Mouse (Mus musculus): ENCODE measurements at regions not wholly inside any gene's neighbourhood (a gene's known extent, or its start where the extent isn't known, plus 50 kb on each side); places are given as distances from the start of the nearest gene placed in this dataset.
"Not testable (repeated sequence)": the region's sequence is repeated elsewhere in the genome, so short reads cannot be mapped to it uniquely, and the experiment has no call there.

DNA sequence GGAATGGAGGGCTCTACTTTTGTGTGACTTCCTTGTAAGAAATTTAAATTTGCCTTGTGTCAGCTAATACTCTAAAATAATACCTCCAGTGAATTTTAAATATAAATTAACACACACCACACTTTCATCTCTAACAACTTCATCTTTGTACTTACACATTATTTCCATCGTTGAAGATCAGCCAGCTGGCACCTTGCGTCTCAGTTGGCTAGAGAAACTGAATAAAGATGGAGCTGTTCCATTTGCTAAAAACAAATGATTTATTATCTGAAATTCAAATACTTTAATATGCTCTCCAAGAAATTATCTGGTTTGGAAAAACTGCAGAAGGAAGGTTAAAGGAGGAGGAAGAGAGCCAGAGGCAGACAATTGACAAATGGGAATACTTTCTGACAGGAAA lies 122.0 kb upstream of the Gm11096 start:
- no peak for DNase-seq
- intact Hi-C loops (cut with DNase I) = no loop called here

DNA sequence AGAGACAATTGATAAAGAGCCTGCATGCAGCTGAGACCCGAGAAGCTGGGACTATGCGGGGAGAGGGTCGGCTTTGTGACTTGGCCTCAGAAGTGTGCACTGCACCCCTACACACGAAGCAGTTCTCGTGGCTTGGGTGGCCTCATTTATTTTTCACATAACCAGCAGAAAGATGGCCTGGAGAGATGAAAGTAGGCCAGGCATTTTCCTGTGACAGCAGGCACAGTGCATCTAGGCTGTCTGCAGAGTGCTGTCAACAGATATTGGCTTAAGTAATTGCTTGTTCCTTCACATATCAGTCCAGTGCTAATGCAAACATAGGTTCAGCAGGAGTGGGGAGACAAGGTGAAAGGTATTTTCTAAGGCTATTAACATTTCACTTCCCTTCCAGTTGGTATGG lies 124.9 kb upstream of the Gm11096 start:
- DNase-seq = no peak
- intact Hi-C loops (cut with DNase I) = no loop called here

DNA sequence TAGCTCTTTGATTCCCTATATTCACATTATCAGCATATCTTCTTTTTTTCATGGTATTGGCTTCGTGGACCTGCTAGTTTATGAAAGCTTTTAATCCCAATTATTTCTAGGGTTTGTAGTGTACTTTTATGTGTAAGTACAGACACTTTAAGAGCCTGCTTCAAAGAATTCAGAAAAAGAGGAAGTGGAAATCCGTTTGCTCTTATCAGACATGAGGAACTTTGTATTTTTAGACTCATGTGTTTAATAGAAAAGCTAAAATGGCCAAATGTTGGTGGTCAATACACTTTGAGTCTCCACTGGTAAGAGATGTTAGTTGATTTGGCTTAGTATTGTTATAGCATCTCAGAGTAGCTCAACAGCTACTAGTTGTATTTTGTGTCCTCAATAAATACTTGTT lies 135.7 kb upstream of the Gm11096 start:
- intact Hi-C loops (cut with DNase I) = no loop called here
- no peak for DNase-seq

DNA sequence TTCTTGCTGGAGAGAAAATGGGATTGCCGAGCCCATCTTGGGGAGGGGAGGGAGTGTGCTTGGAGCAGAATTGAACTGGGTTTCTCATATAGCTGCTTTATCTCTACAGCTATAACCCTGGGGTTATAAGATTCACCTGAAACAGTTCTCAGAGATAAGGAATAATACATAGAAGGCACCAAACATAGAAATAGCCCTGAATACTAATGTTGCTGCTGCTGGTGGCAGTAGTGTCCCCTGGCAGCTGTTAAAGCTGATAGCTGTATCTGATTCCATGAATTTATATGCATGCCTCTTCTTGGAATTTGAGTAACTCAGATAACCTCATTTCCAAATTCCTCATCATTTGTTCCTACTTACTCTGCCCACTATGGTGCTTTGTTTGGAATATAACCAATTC lies 137.0 kb upstream of the Gm11096 start:
- no peak for DNase-seq
- intact Hi-C loops (cut with DNase I) = no loop called here

DNA sequence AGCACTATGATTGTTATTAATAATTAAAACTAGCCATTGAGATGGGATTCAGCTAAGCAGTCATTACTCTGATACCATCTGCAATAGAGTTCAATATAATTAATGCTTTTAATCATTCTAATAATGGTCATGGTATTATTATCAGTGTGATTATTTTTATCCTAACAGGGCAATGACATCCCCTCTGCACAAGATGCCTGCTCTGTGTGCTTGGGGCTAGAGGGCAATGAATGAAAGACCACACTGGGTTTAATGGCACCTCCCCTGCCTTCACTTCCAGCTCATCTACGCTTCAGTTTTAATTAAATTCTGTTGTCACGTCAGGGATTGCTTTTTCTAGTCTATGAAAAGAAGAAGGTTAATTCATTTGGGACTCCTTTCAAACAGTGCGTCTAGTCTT lies 139.1 kb upstream of the Gm11096 start:
- intact Hi-C loops (cut with DNase I) = no loop called here
- DNase-seq = no peak

DNA sequence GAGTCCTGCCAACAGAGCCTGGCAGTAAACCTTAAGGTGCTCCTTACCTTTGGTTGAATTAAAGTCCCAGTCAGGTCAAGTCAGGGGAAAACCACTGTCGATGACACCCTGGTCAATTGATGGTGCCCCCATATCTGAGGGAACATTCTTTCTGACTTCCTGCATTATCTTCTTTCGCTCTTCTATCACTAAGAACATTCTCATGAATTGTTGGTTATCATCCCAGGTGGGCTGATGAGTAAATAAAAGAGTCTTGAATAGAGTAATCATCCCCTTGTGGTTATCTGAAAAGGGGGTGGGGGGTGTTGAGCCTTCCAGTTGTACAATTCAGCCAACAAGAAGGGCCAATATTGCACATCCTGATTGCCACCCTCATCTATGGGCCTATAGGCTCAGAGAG lies 149.7 kb upstream of the Gm11096 start:
- intact Hi-C loops (cut with DNase I) = no loop called here
- DNase-seq = no peak

DNA sequence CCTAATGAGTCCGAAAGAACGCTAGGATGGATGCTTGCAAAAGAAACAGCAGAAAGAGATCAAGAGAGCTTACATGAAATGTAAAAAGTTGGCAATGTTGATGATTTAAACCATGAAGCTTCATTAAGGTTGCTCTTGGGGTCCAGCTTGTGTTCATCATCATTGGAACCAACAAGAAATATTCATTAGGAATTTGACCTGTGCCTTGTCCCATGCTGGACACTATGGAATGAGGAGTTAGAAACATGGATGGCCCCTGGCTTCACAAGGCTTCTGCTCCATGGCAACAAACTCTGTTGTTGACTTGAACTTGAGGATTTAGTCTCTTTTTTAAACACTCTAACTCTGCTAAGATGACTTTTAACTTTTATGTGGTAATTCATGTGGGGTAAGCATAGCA lies 159.0 kb upstream of the Gm11096 start:
- no peak for DNase-seq
- intact Hi-C loops (cut with DNase I) = no loop called here

DNA sequence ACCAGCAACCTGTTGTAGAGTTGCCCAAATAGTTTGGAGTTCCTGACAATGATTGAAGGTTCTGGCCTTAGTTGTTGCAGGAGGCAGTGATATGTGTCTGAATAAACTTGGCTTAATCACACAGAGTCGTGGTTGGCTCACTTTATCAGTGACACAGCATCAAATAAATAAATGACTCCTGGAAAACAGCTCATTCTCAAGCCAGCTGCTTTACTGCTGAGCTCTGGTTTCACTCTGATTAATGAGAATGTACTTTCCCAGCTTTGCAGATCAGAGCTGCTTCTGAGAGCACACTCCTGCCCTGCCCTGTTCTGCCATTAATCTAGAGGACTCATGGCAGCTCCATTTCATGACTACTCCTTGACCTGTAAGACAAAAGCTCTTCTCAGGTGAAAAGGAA lies 171.3 kb upstream of the Gm11096 start:
- intact Hi-C loops (cut with DNase I) = no loop called here
- no peak for DNase-seq

DNA sequence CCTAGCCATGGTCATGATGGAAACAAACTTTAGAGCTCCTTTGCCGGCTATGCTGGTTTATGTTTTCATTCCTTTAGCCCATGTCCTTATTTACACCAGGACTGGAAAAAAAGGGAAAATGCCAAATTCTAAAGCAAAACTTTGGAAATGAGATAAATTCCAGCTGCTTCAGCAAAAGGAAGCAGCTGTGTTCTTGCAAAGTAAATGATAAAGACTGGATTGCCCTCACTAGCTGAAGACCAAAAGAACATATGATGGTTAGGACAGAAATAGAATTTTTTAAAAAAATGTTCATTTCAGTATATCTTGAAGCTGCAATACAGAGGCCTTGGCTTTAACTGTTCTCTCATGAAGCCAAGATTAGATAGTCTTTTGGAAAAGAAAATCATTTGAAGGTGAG lies 179.6 kb upstream of the Gm11096 start:
- no peak for DNase-seq
- intact Hi-C loops (cut with DNase I) = no loop called here

DNA sequence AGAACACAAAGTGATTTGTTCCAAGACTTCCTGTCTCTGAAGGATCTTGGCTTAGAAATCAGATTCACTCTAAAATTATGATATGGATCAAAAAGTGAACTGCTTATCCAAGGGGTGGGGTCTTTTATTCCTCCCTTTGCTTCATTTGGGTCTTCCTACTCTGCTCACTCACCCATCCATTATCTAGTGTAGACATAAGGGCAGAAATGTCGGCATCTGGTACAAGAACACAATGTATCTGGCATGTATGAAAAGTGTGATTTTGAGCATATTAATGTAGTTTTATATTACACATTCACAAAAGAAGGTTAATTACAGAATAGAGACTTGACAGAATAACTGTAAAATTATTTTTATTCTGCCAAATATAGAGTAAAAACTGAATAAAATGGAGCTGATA lies 181.5 kb upstream of the Gm11096 start:
- intact Hi-C loops (cut with DNase I) = no loop called here
- no peak for DNase-seq

DNA sequence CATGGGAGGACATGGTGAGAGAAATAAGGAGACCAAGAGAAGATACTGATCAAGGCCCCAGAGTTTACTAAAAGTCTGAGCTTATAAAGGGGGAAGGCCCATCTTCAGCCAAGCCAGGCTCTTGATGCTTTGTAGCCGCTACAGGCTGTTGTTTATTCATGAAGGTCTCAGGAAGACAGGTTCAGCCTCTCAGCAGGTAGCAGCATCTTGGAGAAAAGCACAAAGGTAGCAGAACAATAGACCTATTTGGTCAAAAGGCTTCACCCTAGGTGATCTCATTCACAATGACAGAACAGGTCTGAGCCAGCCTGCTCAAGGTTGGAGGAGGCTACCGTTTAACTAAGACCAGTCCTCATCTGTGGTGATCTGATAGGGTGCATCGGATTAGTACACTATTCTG lies 185.5 kb upstream of the Gm11096 start:
- intact Hi-C loops (cut with DNase I) = no loop called here
- DNase-seq = no peak

DNA sequence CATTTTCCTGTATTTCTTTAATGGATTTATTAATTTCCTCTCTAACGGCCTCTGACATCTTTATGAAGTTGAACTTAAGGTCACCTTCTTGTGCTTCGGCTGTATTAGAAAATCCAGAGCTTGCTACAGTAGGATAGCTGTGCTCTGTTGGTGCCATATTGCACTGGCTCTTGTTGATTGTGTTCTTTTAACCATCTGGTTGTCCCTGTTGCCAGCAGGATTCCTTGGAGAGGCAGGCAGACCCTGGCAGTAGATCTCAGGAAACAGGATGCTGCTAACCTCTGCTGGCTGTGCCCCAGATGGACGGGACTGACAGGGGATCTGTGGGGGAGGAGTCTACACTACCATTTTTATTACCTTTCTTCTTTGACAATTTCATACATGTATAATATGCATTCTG lies 185.9 kb upstream of the Thumpd2 start:
- intact Hi-C loops (cut with DNase I) = no loop called here
- no peak for DNase-seq

DNA sequence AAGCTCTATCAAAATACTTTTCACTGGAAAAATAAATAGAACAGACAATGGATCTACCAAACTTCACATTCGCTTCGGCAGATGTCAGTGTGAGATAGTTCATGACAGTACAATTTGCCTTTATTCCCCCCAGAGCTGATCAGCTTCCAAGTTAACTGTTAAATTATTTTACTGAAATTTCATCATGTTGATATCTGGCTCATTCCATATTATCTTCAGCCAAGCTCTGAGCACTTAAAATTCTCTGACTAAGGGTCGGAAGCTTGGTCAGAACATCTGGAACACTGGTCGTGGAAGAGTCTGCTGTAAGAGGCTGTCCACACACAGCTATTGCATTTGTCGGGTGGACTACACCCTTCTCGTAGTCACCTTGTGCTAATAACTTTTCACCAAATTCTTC lies 181.3 kb upstream of the Thumpd2 start:
- intact Hi-C loops (cut with DNase I) = no loop called here
- DNase-seq = no peak

DNA sequence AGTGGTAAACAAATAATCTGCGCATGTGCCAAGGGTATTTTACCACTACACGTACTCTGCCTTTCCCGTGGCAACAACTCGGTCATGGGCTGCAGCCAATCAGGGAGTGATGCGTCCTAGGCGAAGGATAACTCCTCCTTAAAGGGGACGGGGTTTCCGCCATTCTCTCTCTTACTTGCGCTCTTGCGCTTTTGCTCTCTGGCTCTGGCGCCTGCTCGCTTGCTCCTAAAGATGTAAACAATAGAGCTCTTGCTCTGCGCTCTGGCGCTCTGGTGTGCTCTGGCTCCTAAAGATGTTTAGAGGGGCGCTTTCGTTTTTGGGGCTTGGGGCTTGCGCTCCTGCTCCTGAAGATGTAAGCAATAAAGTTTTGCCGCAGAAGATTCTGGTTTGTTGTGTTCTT lies 166.9 kb upstream of the Thumpd2 start:
- DNase-seq; intact Hi-C loops (cut with DNase I): not testable (repeated sequence)

DNA sequence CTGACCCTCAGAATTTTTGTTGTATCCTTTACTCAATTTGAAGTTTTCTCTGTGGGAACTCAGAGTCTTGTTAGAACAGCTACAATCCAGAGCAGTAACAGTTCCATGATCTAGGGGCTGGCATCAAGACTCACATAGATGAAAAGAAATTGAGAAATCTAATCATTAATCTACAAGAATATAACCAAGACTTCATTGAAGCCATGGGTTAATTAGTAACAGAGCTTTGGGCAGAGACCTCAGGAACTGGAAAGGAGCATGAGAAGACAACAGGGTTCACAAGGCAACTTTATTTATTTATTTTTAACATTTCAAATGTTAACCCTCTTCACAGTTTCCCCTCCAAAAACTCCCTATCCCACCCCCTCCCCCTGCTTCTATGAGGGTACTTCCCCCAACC lies 160.4 kb upstream of the Thumpd2 start:
- intact Hi-C loops (cut with DNase I) = no loop called here

DNA sequence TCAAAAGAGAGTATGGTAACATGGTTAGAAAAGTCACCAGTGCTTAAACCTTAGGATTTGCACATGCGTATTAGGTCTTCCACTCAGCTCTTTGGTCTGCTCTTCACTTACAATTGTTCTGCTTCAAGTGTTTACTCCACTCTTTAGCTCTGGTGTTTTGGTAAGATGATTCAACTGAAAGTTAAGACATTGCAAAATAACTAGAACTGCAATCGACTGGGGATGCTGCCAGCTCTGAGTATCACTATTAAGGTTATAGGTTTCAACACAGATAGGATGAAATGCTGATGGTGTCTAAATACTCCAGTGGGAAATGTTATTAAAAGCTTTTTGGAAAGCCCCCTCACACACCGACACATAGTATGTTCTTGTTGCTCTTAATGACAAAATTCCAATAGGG lies 156.6 kb upstream of the Thumpd2 start:
- intact Hi-C loops (cut with DNase I) = no loop called here
- no peak for DNase-seq

More for the DNA sequence above, 160.4 kb upstream of the Thumpd2 start:
- no peak for DNase-seq

DNA sequence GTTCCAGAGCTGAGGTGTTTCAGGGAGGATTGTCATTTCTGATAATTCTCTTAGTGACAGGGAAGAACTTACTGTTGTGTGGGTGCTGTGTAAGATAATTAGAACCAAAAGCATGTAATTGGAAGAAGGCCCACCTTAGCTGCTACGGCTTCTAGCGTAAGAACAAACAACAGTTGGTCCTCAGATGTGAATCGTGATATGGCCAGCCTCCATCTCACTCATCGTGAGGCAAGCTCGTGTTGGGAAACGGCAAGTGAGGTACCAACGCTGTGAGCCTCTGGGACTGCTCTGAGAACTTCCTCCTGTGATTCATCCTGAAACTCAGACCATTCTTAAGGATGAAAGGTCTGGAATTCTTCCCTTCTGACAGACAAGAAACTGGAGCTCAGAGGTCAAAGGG lies 150.0 kb upstream of the Thumpd2 start:
- intact Hi-C loops (cut with DNase I) = no loop called here
- no peak for DNase-seq

DNA sequence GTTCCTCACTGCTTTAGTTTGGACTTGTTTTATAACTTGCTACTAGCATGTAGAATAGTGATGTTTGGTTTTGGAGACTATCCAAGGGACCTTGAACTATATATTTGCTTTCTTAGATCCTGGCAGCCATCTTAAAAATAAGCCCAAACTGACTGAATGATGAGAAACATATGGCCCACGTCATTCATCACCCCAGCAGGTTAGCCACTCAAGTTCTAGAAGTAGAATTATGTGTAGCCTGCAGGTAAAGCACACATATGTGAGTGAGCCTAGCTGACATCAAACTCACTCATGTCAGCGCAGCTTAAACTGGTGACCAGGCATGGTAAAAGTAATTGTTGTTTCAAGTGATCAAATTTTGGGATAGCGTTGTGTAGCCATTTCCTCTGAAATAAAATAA lies 147.2 kb upstream of the Thumpd2 start:
- intact Hi-C loops (cut with DNase I) = no loop called here
- DNase-seq = no peak

DNA sequence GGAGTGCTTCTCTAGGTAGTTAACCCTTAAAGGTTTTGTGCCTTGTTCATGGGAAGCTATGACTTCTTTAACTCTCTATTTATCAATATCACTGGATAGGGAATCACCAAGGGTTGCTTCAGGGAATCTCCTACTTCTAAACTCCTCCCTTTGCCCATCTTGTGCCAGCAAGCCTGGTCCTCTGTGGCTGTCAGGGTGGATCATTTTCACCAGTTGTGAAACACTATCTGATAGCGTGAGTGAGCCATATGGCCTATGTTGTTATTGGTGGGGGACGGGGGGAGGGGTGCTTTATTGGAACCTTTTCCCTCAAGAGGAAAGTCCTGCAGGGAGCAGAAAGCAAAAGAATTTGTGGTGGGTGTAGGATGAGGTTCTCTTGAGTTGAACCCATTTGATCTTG lies 145.5 kb upstream of the Thumpd2 start:
- DNase-seq = no peak
- intact Hi-C loops (cut with DNase I) = no loop called here

DNA sequence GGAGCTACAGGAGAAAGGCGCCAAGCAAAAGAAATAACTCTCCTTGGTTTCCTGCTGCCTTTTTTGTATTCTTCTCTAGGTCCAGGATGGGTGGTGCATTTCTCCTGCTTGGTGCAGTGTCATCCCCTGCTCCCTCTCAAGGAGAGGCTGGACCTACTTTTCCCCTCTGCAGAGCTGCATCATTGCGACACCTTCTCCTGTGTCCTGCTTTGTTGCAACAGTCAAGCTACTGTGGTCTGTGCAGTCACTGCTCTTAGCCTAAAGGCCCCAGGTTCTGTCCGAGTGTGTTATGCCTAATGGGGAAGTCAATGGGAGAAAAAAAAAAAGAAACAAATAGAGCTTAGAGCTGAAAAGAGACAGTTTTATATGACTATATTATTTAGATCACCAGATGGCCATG lies 144.4 kb upstream of the Thumpd2 start:
- intact Hi-C loops (cut with DNase I) = no loop called here
- no peak for DNase-seq

DNA sequence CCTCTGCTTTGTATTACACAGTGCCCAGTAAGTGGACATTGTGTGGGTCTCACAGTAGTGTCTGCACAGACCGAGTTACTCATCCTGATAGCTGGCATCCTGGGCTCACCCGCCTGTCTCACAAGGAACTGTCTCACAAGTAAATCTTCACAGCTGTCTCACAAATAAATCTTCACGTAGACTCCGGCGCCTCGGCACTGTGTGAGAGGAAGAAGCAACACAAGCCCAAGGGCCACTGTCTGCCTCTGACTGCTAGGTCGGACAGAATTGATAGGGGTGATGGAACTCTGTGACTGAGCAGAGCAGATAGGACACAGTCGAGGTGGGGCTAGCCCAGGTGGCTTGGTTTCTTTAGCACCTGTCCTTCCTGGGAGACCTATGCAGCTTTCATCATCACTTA lies 136.2 kb upstream of the Thumpd2 start:
- DNase-seq = no peak
- intact Hi-C loops (cut with DNase I) = no loop called here

DNA sequence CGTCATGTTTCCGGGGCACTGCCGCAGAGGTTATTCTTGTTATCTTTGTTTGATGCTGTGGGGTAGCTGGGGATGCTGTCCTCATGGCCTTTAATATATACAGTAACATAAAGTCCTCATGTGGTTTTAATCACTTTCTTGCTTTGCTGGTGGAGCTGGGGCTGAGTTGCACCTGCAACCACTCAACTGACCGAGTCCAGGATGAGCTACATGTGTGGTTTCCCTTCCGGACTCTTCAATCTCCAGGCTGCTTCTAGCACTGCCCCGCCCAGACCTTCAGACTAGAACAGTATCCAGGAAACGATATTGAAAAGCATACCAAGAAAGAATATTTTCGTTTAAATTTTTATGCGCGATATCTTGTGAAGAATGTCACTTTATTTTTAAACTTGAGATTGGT lies 129.1 kb upstream of the Thumpd2 start:
- intact Hi-C loops (cut with DNase I) = loop anchor here (10.0 kb wide), 1 partner anchor 1761 kb away; no protein-coding TSS in a partner anchor

DNA sequence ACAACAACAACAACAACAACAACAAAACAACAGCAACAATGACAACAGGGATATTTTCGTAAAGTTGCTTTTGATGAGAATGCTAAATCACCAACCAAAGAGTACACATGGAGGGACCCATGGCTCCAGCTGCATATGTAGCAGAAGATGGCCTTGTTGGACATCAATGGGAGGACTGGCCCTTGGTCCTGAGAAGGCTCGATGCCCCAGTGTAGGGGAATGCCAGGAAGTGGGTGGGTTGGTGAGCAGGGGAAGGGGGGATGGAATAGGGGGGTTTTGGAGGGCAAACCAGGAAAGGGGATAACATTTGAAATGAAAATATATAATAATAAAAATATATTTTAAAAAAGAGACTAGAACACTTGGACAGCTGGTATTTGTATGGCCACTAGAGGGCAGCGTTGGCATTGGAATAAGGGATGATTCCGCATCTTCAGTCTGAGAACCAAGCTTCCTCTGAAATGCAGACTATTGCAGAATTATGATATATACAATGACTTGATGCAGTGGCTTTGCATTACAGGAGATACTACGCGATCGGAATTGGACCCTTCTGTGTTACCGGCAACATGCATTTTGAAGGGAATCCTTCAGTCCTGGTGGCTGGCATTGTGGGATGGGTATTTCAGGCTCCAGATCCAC lies 128.5 kb upstream of the Thumpd2 start:
- intact Hi-C loops (cut with DNase I) = loop anchor here (2.0 to 10.0 kb wide), 2 partner anchors 593 to 1761 kb away; no protein-coding TSS in a partner anchor
- DNase-seq = peak in 1 of 2 experiments; percentile 40

More for the DNA sequence above, 129.1 kb upstream of the Thumpd2 start:
- DNase-seq = no peak
